Mouse (Mus musculus) layer of hippocampus, postnatal 36 days (tissue): ENCODE results near the gene Ddx58. TPM values are rescaled to one million over a fixed set of nuclear protein-coding genes. Genes with fewer than 3 reads are reported as not detected.

Source experiments
- DNase-seq, 2 experiments: peaks; one replicate each; pipeline ENCODE4 v3.0.0; 2022
- total RNA-seq, 2 experiments: library from RNA; stranded (reverse); gene quantifications; 2 replicates each; pipeline ENCODE4 v1.2.3; 2021

Ddx58 gene
- total RNA-seq, 2 experiments from 2014 or later: 3.5 TPM

- no peak for DNase-seq
Observed at GRCm38 (mm10) chr4:40180046-40180445, 59.6 kb downstream of the Ddx58 start.

GRCm38 (mm10) chr4:40178584-40178983 lies 61.0 kb downstream of the Ddx58 start:
- DNase-seq: no peak

- DNase-seq: no peak
Observed at GRCm38 (mm10) chr4:40174321-40174720, 65.3 kb downstream of the Ddx58 start.

GRCm38 (mm10) chr4:40172336-40172735 lies 67.3 kb downstream of the Ddx58 start:
- no peak for DNase-seq

GRCm38 (mm10) chr4:40171477-40171876 lies 68.2 kb downstream of the Ddx58 start:
- DNase-seq: no peak

GRCm38 (mm10) chr4:40163646-40164045 lies 76.0 kb downstream of the Ddx58 start:
- no peak for DNase-seq

- no peak for DNase-seq
Observed at GRCm38 (mm10) chr4:40160591-40161434, 78.8 kb downstream of the Ddx58 start.

GRCm38 (mm10) chr4:40158224-40158540 lies 81.4 kb downstream of the Ddx58 start:
- DNase-seq: no peak

GRCm38 (mm10) chr4:40157500-40158223 lies 82.0 kb downstream of the Ddx58 start:
- no peak for DNase-seq

GRCm38 (mm10) chr4:40156582-40157499 lies 82.8 kb downstream of the Ddx58 start:
- no peak for DNase-seq

GRCm38 (mm10) chr4:40156153-40156552 lies 83.5 kb downstream of the Ddx58 start:
- DNase-seq: no peak

- no peak for DNase-seq
Observed at GRCm38 (mm10) chr4:40155467-40155999, 84.1 kb downstream of the Ddx58 start.

- no peak for DNase-seq
Observed at GRCm38 (mm10) chr4:40154751-40155150, 84.9 kb downstream of the Ddx58 start.

Other genes with a start within 250 kb of the Ddx58 start
- 10 to 100 TPM; 30.6 to 35.6 TPM for gene Aco1, start 96.7 kb downstream of the Ddx58 start, total RNA-seq
- 10 to 100 TPM; 12.9 to 14.9 TPM for gene Smim27, start 29.8 kb upstream of the Ddx58 start, total RNA-seq
- 10 to 100 TPM; 20.9 to 21.3 TPM for gene Topors, start 30.0 kb upstream of the Ddx58 start, total RNA-seq
- 100 to 1,000 TPM; 171 to 194 TPM for gene Ndufb6, start 39.6 kb upstream of the Ddx58 start, total RNA-seq
- 1 to 10 TPM; 5.8 to 8.4 TPM for gene Tmem215, start 232.4 kb upstream of the Ddx58 start, total RNA-seq